Mouse (Mus musculus): ENCODE measurements at regions not wholly inside any gene's neighbourhood (a gene's known extent, or its start where the extent isn't known, plus 50 kb on each side); places are given as distances from the start of the nearest gene placed in this dataset.

DNA sequence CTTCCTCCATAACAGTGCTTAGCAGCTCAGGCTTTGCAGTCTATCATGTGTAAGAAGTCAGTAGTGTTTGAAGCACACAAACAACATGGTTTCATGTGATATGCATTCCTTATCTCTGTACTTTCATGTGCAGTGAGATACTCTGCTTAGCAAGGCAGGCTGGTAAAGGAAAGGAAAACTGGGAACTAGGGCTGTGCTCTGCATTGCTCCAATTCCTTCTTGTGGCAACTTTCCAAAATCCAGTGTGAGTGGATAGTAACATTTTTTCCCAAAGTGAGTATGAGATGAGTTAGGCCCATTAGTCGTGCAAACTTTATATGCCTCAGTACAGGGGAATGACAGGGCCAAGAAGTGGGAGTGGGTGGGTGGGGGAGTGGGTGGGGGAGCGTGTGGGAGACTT lies 133.0 kb downstream of the Gm11232 start:
- TF ChIP-seq CTCF (IDR thresholded peaks at IDR 0.05; ENCODE audit: low read depth) (no peak), EP300 (optimal IDR thresholded peaks at IDR 0.05) (no peak)
